Mouse (Mus musculus): ENCODE data around the gene Clec16a. TPM values are rescaled to one million over a fixed set of nuclear protein-coding genes. Genes with fewer than 3 reads are reported as not detected.

Gene Clec16a
- total and polyA plus RNA-seq, 3 experiments = 20.0 to 24.2 (median 20.5) TPM

DNA sequence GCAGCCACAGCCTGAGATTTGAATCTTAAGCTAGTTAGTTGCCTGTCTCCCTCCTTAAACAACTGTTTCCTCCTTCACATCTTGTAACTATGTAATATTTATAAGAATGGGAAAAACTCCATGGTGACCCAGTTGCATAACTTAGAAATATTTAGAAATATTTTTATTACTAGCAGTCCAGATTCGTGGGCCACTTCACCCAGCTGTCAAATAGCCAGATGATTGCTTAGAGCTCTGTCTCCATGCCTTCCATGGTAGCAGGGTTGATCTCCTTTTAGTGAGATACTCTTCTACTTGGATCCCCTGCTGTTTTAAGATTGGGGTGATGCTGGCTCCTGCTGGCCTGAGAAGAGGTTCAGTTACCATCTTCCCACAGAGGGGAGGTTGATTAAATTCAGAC, 33.2 kb downstream of the Clec16a start:
- no peak overlapping the region for H3K9ac ChIP-seq (ENCODE audit: insufficient read depth, low read depth)
- no peaks in the 10 kb centered on the region for H3K79me2 ChIP-seq (replicated peaks; ENCODE audit: control insufficient read depth, extremely low read depth, insufficient read depth, poor library complexity, severe bottlenecking)
- TF ChIP-seq CHD2 (IDR thresholded peaks at IDR 0.05; ENCODE audit: low read length) (no peak), KAT2A (IDR thresholded peaks at IDR 0.05; ENCODE audit: insufficient replicate concordance, low read length) (no peak)
- no peaks in the 10 kb centered on the region for H3K4me1 ChIP-seq (ENCODE audit: control insufficient read depth in 1 of 2, insufficient read depth in 2 of 2)
- H3K36me3 ChIP-seq (replicated peaks in 1 of 2; ENCODE audit: control insufficient read depth in 1 of 2, insufficient read depth in 1 of 2, low read length in 1 of 2) = peaks cover 63 to 91% of the 10 kb centered on the region in 2 experiments
- no peak for DNase-seq (ENCODE audit: extremely low read depth)
- no peaks in the 10 kb centered on the region for H3K27me3 ChIP-seq (replicated peaks)
- no peaks in the 10 kb centered on the region for H3K9me3 ChIP-seq (replicated peaks; ENCODE audit: low read length)
- in situ Hi-C loops (cut with MboI; ENCODE audit: low pct_ligation_motif_present, low pct_unique_long_range_greater_than_20kb, low sequenced_read_pairs) (loop anchor here (5.0 kb wide), 1 partner anchor 269 kb away; no protein-coding TSS in a partner anchor), dilution Hi-C loops (cut with MboI; ENCODE audit: extremely low pct_ligation_motif_present, extremely low pct_unique_long_range_greater_than_20kb, low sequenced_read_pairs) (no loop called here)
- no peak overlapping the region for H3K4me2 ChIP-seq (ENCODE audit: insufficient read depth, low read depth, poor library complexity, severe bottlenecking)
- H3K27ac ChIP-seq (ENCODE audit: insufficient read depth, low read depth) = no peak overlapping the region
- H3K4me3 ChIP-seq (replicated peaks in 1 of 3; ENCODE audit: low read depth in 2 of 3, low read length in 2 of 3, poor library complexity in 1 of 3) = no peak overlapping the region

DNA sequence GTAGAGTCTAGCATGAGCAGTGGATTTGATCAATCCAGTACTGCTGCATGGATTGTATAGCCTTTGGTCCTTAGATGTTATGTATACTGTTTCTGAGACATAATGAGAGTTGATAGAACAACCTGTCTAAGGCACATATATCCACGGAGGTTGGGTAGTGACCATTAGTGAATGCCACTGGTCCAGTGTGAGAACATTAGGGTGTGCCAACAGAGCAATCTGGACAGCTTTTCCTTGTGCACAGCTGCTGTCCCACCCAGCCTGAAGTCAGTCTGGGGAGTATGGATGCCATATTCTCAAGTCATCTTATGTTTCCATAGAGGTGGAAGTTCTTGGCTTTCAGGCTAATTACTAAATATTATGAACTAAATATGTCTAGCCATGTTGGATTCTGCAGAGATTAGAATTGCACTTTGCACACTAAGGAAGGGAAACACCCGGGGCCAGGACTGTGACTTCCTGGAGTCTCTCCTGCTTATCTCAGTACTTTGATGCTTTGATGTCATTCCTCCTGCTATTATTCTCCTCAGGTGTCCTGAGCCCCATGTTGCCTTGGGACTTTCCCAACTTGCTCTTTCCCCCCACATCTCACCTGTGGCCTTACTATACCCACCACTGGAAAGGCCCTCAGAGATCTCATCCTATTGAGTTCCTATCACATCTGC, 36.2 kb downstream of the Clec16a start:
- no peaks in the 10 kb centered on the region for H3K4me1 ChIP-seq (ENCODE audit: control insufficient read depth in 1 of 2, insufficient read depth in 2 of 2)
- peaks cover 60 to 90% of the 10 kb centered on the region in 2 experiments for H3K36me3 ChIP-seq (replicated peaks in 1 of 2; ENCODE audit: control insufficient read depth in 1 of 2, insufficient read depth in 1 of 2, low read length in 1 of 2)
- H3K79me2 ChIP-seq (replicated peaks; ENCODE audit: control insufficient read depth, extremely low read depth, insufficient read depth, poor library complexity, severe bottlenecking) = no peaks in the 10 kb centered on the region
- H3K4me2 ChIP-seq (ENCODE audit: insufficient read depth, low read depth, poor library complexity, severe bottlenecking) = no peak overlapping the region
- no peaks in the 10 kb centered on the region for H3K9me3 ChIP-seq (replicated peaks; ENCODE audit: low read length)
- H3K27me3 ChIP-seq (replicated peaks) = no peaks in the 10 kb centered on the region
- no peak overlapping the region for H3K4me3 ChIP-seq (replicated peaks in 1 of 3; ENCODE audit: low read depth in 2 of 3, low read length in 2 of 3, poor library complexity in 1 of 3)
- TF ChIP-seq TCF12 (IDR thresholded peaks at IDR 0.05; ENCODE audit: low read depth, low read length) (no peak), NELFE (IDR thresholded peaks at IDR 0.05; ENCODE audit: low read depth, low read length) (no peak), E2F4 (IDR thresholded peaks at IDR 0.05; ENCODE audit: insufficient replicate concordance, low read depth, low read length) (no peak), MAX (IDR thresholded peaks at IDR 0.05; ENCODE audit: low read length) (no peak), POLR2A (IDR thresholded peaks at IDR 0.05; ENCODE audit: low read depth, low read length) (no peak)
- DNase-seq (ENCODE audit: extremely low read depth) = no peak
- dilution Hi-C loops (cut with MboI; ENCODE audit: extremely low pct_ligation_motif_present, extremely low pct_unique_long_range_greater_than_20kb, low sequenced_read_pairs) = no loop called here
- H3K27ac ChIP-seq (ENCODE audit: insufficient read depth, low read depth) = no peak overlapping the region
- in situ Hi-C loops (cut with MboI; ENCODE audit: low pct_ligation_motif_present, low pct_unique_long_range_greater_than_20kb, low sequenced_read_pairs) = no loop called here
- H3K9ac ChIP-seq (ENCODE audit: insufficient read depth, low read depth) = no peak overlapping the region

GRCm38 (mm10) chr16:10585165-10585564, 40.0 kb downstream of the Clec16a start:
- Histone ChIP-seq H3K9me3 (replicated peaks; ENCODE audit: low read length) (no peaks in the 10 kb centered on the region), H3K27ac (ENCODE audit: insufficient read depth, low read depth) (no peak overlapping the region), H3K9ac (ENCODE audit: insufficient read depth, low read depth) (no peak overlapping the region), H3K4me3 (replicated peaks in 1 of 3; ENCODE audit: low read depth in 2 of 3, low read length in 2 of 3, poor library complexity in 1 of 3) (no peak overlapping the region), H3K27me3 (replicated peaks) (no peaks in the 10 kb centered on the region), H3K79me2 (replicated peaks; ENCODE audit: control insufficient read depth, extremely low read depth, insufficient read depth, poor library complexity, severe bottlenecking) (no peaks in the 10 kb centered on the region), H3K4me1 (ENCODE audit: control insufficient read depth in 1 of 2, insufficient read depth in 2 of 2) (no peaks in the 10 kb centered on the region), H3K4me2 (ENCODE audit: insufficient read depth, low read depth, poor library complexity, severe bottlenecking) (no peak overlapping the region), H3K36me3 (replicated peaks in 1 of 2; ENCODE audit: control insufficient read depth in 1 of 2, insufficient read depth in 1 of 2, low read length in 1 of 2) (peaks cover 41 to 89% of the 10 kb centered on the region in 2 experiments)
- in situ Hi-C loops (cut with MboI; ENCODE audit: low pct_ligation_motif_present, low pct_unique_long_range_greater_than_20kb, low sequenced_read_pairs) = no loop called here
- dilution Hi-C loops (cut with MboI; ENCODE audit: extremely low pct_ligation_motif_present, extremely low pct_unique_long_range_greater_than_20kb, low sequenced_read_pairs) = no loop called here
- DNase-seq (ENCODE audit: extremely low read depth) = no peak
- no peak for TF ChIP-seq USF2 (conservative IDR thresholded peaks at IDR 0.05; ENCODE audit: low read depth, low read length)
- TF ChIP-seq RAD21 (IDR thresholded peaks at IDR 0.05; ENCODE audit: low read depth, low read length) = no peak
- TF ChIP-seq BHLHE40 (IDR thresholded peaks at IDR 0.05; ENCODE audit: low read depth, low read length) = no peak
